Mouse (Mus musculus): ENCODE data around the gene Gabrb1.

Gabrb1 gene

GRCm38 (mm10) chr5:71828996-71829395, 171.1 kb downstream of the Gabrb1 start:
- in situ Hi-C loops (cut with MboI, MseI) = no loop called here

- in situ Hi-C loops (cut with MboI, MseI) = no loop called here
These were observed 172.4 kb downstream of the Gabrb1 start for GRCm38 (mm10) chr5:71830342-71830741.

GRCm38 (mm10) chr5:71842241-71842640, 184.3 kb downstream of the Gabrb1 start:
- in situ Hi-C loops (cut with MboI, MseI) = no loop called here

- in situ Hi-C loops (cut with MboI, MseI) = no loop called here
These were observed 240.3 kb downstream of the Gabrb1 start for GRCm38 (mm10) chr5:71898214-71898613.

- in situ Hi-C loops (cut with MboI, MseI) = no loop called here
These were observed 245.5 kb downstream of the Gabrb1 start for GRCm38 (mm10) chr5:71903399-71903798.

GRCm38 (mm10) chr5:71914028-71914427, 256.1 kb downstream of the Gabrb1 start:
- in situ Hi-C loops (cut with MboI, MseI) = no loop called here

GRCm38 (mm10) chr5:71915711-71916110, 257.8 kb downstream of the Gabrb1 start:
- in situ Hi-C loops (cut with MboI, MseI) = no loop called here

- in situ Hi-C loops (cut with MboI, MseI) = no loop called here
These were observed 259.3 kb downstream of the Gabrb1 start for GRCm38 (mm10) chr5:71917206-71917605.

GRCm38 (mm10) chr5:71923636-71924035, 265.7 kb downstream of the Gabrb1 start:
- in situ Hi-C loops (cut with MboI, MseI) = no loop called here

- in situ Hi-C loops (cut with MboI, MseI) = no loop called here
These were observed 268.4 kb downstream of the Gabrb1 start for GRCm38 (mm10) chr5:71926336-71926735.

GRCm38 (mm10) chr5:71930036-71930435, 272.1 kb downstream of the Gabrb1 start:
- in situ Hi-C loops (cut with MboI, MseI) = no loop called here

GRCm38 (mm10) chr5:71951398-71951797, 293.5 kb downstream of the Gabrb1 start:
- in situ Hi-C loops (cut with MboI, MseI) = no loop called here

GRCm38 (mm10) chr5:71955070-71955685, 297.3 kb downstream of the Gabrb1 start:
- in situ Hi-C loops (cut with MboI, MseI) = no loop called here

GRCm38 (mm10) chr5:71964876-71965432, 307.0 kb downstream of the Gabrb1 start:
- in situ Hi-C loops (cut with MboI, MseI) = no loop called here

- in situ Hi-C loops (cut with MboI, MseI) = no loop called here
These were observed 307.6 kb downstream of the Gabrb1 start for GRCm38 (mm10) chr5:71965529-71965928.

GRCm38 (mm10) chr5:71970140-71970800, 312.4 kb downstream of the Gabrb1 start:
- in situ Hi-C loops (cut with MboI, MseI) = no loop called here

- in situ Hi-C loops (cut with MboI, MseI) = no loop called here
These were observed 314.9 kb downstream of the Gabrb1 start for GRCm38 (mm10) chr5:71972831-71973230.

GRCm38 (mm10) chr5:71976133-71976532, 318.2 kb downstream of the Gabrb1 start:
- in situ Hi-C loops (cut with MboI, MseI) = no loop called here

- in situ Hi-C loops (cut with MboI, MseI) = no loop called here
These were observed 318.7 kb downstream of the Gabrb1 start for GRCm38 (mm10) chr5:71976571-71977061.

- in situ Hi-C loops (cut with MboI, MseI) = no loop called here
These were observed 328.6 kb downstream of the Gabrb1 start for GRCm38 (mm10) chr5:71986561-71986960.

- in situ Hi-C loops (cut with MboI, MseI) = no loop called here
These were observed 329.1 kb downstream of the Gabrb1 start for GRCm38 (mm10) chr5:71986983-71987398.

- in situ Hi-C loops (cut with MboI, MseI) = no loop called here
These were observed 341.6 kb downstream of the Gabrb1 start for GRCm38 (mm10) chr5:71999466-71999865.

Measured in T-helper 1 cell (primary cell).